Mouse (Mus musculus) myocyte (in vitro differentiated cells): Measurements from ENCODE around the gene Spint1. TPM values are rescaled to one million over a fixed set of nuclear protein-coding genes. Genes with fewer than 3 reads are reported as not detected.

ENCODE experiments used
- H3K27me3 ChIP-seq: one replicate; pipeline ENCODE4 v1.6.1; 2011; ENCODE audit not compliant: control insufficient read depth, insufficient read depth, insufficient read length
- H3K36me3 ChIP-seq: one replicate; pipeline ENCODE4 v1.6.1; 2011; ENCODE audit not compliant: control insufficient read depth, insufficient read depth
- H3K4me2 ChIP-seq: one replicate; pipeline ENCODE4 v1.6.1; 2011; ENCODE audit warnings: low read depth, control low read depth
- H3K4me3 ChIP-seq: one replicate; pipeline ENCODE4 v1.5.1; 2011; ENCODE audit warnings: mild to moderate bottlenecking, control low read depth, moderate library complexity
- H3K79me2 ChIP-seq: one replicate; pipeline ENCODE4 v1.6.1; 2011; ENCODE audit not compliant: control insufficient read depth, insufficient read depth
- H3ac ChIP-seq: one replicate; pipeline ENCODE4 v1.6.1; 2011; ENCODE audit not compliant: control insufficient read depth, insufficient read length
- CEBPB ChIP-seq: IDR thresholded peaks from 2 replicates; pipeline ENCODE4 v1.6.1; 2011; ENCODE audit warnings: mild to moderate bottlenecking, moderate library complexity; ENCODE audit not compliant: poor library complexity, insufficient read depth, severe bottlenecking
- E2F4 ChIP-seq: IDR thresholded peaks from one replicate; pipeline ENCODE4 v1.6.1; 2011; ENCODE audit warnings: mild to moderate bottlenecking, control low read depth, moderate library complexity; ENCODE audit not compliant: insufficient read depth
- MAX ChIP-seq: IDR thresholded peaks from one replicate; pipeline ENCODE4 v1.6.1; 2011; ENCODE audit warnings: low read depth, mild to moderate bottlenecking, control low read depth
- MYOD1 ChIP-seq, 3 experiments: IDR thresholded peaks; one replicate each; pipeline ENCODE4 v1.6.1; 2011; ENCODE audit warnings: control low read depth in 2 of 3, low read depth in 2 of 3, mild to moderate bottlenecking in 2 of 3, moderate library complexity in 1 of 3; ENCODE audit not compliant: insufficient read length in 2 of 3, control insufficient read depth in 1 of 3
- MYOG ChIP-seq, 3 experiments: IDR thresholded peaks; one replicate each; pipeline ENCODE4 v1.6.1; 2011; ENCODE audit warnings: control low read depth in 2 of 3, low read depth in 2 of 3, mild to moderate bottlenecking in 2 of 3; ENCODE audit not compliant: insufficient read length in 2 of 3, control insufficient read depth in 1 of 3, insufficient read depth in 1 of 3
- POLR2A ChIP-seq: IDR thresholded peaks from one replicate; pipeline ENCODE4 v1.6.1; 2011; ENCODE audit warnings: low read depth, mild to moderate bottlenecking, control low read depth, moderate library complexity; ENCODE audit not compliant: insufficient read length
- POLR2AphosphoS2 ChIP-seq: IDR thresholded peaks from one replicate; pipeline ENCODE4 v1.6.1; 2011; ENCODE audit warnings: low read depth, control low read depth; ENCODE audit not compliant: insufficient read length
- REST ChIP-seq: IDR thresholded peaks from one replicate; pipeline ENCODE4 v1.6.1; 2011; ENCODE audit warnings: mild to moderate bottlenecking, control low read depth, moderate library complexity; ENCODE audit not compliant: insufficient read depth, insufficient read length
- SRF ChIP-seq: IDR thresholded peaks from one replicate; pipeline ENCODE4 v1.6.1; 2011; ENCODE audit warnings: low read depth; ENCODE audit not compliant: control insufficient read depth, insufficient read length
- TCF12 ChIP-seq: IDR thresholded peaks from one replicate; pipeline ENCODE4 v1.6.1; 2011; ENCODE audit warnings: mild to moderate bottlenecking, control low read depth; ENCODE audit not compliant: poor library complexity, insufficient read depth, severe bottlenecking
- TCF3 ChIP-seq: IDR thresholded peaks from one replicate; pipeline ENCODE4 v1.6.1; 2011; ENCODE audit warnings: low read depth, control low read depth; ENCODE audit not compliant: insufficient read length
- USF1 ChIP-seq: IDR thresholded peaks from one replicate; pipeline ENCODE4 v1.6.1; 2011; ENCODE audit warnings: low read depth, mild to moderate bottlenecking, control low read depth, moderate library complexity
- polyA plus RNA-seq: library from polyadenylated mRNA; unstranded; fragments of >200 nt; fragmentation: generic; extraction: Trizol; gene quantifications from one replicate; pipeline ENCODE4 v1.2.1, GENCODE M21; 2012; ENCODE audit warnings: missing spikeins

Gene Spint1
- polyA plus RNA-seq, 1 experiment = 0.12 TPM

DNA sequence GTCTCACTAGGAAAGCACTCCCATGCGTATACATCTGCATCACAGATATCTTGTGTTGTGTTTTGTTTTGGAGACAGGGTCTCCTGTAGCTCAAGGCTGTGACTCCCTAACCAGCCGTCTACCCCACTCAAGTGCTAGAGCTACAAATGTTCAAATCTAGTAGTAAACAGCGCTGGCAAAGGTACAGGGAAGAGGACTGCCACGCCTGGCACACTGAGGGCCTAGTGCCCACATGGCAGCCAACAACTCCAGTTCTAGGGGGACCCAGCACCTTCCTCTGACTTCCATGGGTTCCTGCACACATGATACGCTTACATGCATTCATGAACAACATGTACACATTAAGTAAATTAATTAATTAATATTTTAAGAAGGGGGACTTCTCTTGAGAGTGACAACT lies 55.1 kb downstream of the Spint1 start:
- H3K4me2 ChIP-seq = no peak overlapping the region
- peaks cover 4% of the 10 kb centered on the region for H3K36me3 ChIP-seq
- TF ChIP-seq TCF12 = no peak
- TF ChIP-seq TCF3 = no peak
- H3K27me3 ChIP-seq = no peaks in the 10 kb centered on the region
- H3ac ChIP-seq = no peak overlapping the region
- peaks cover 26% of the 10 kb centered on the region for H3K79me2 ChIP-seq
- H3K4me3 ChIP-seq = no peak overlapping the region

DNA sequence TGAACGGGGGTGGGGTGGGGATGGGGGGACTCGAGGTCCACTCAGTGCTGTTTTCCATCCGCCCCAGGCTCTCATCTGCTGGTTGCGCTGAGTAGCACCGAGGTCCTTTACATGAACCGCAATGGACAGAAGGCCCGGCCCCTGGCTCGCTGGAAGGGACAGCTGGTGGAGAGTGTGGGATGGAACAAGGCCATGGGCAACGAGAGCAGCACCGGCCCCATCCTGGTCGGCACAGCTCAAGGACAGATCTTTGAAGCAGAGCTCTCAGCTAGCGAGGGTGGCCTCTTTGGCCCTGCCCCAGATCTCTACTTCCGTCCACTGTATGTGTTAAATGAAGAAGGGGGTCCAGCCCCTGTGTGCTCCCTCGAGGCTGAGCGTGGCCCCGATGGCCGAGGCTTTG lies 55.7 kb downstream of the Spint1 start:
- H3K4me2 ChIP-seq = no peak overlapping the region
- TF ChIP-seq MAX = no peak
- no peak for TF ChIP-seq POLR2A
- no peak for TF ChIP-seq MYOG (IDR thresholded peaks at IDR 0.05; ENCODE audit: control insufficient read depth in 1 of 3, insufficient read depth in 1 of 3, insufficient read length in 2 of 3, low read depth in 2 of 3)
- TF ChIP-seq E2F4 = no peak
- no peak for TF ChIP-seq REST
- TF ChIP-seq TCF3 = no peak
- no peak for TF ChIP-seq TCF12
- no peak for TF ChIP-seq POLR2AphosphoS2
- TF ChIP-seq MYOD1 (IDR thresholded peaks at IDR 0.05; ENCODE audit: control insufficient read depth in 1 of 3, insufficient read length in 2 of 3, low read depth in 2 of 3) = no peak
- no peak for TF ChIP-seq USF1
- no peak for TF ChIP-seq CEBPB
- TF ChIP-seq SRF = no peak
- H3K27me3 ChIP-seq = no peaks in the 10 kb centered on the region
- peaks cover 6% of the 10 kb centered on the region for H3K36me3 ChIP-seq
- no peak overlapping the region for H3ac ChIP-seq
- H3K79me2 ChIP-seq = peaks cover 26% of the 10 kb centered on the region
- no peak overlapping the region for H3K4me3 ChIP-seq

DNA sequence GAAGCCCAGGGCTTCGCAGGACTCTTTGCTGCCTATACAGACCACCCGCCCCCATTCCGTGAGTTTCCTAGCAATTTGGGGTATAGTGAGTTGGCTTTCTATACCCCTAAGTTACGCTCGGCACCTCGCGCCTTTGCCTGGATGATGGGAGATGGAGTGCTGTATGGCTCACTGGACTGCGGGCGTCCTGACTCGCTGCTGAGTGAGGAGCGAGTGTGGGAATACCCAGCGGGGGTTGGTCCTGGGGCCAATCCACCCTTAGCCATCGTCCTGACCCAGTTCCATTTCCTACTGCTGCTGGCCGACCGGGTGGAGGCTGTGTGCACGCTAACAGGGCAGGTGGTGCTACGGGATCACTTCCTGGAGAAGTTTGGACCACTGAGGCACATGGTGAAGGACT lies 56.1 kb downstream of the Spint1 start:
- peaks cover 26% of the 10 kb centered on the region for H3K79me2 ChIP-seq
- no peak overlapping the region for H3K4me2 ChIP-seq
- peaks cover 7% of the 10 kb centered on the region for H3K36me3 ChIP-seq
- TF ChIP-seq TCF3 (no peak), REST (no peak), POLR2A (no peak), CEBPB (no peak), MAX (no peak), MYOG (IDR thresholded peaks at IDR 0.05; ENCODE audit: control insufficient read depth in 1 of 3, insufficient read depth in 1 of 3, insufficient read length in 2 of 3, low read depth in 2 of 3) (no peak), SRF (no peak), POLR2AphosphoS2 (no peak), USF1 (no peak), MYOD1 (IDR thresholded peaks at IDR 0.05; ENCODE audit: control insufficient read depth in 1 of 3, insufficient read length in 2 of 3, low read depth in 2 of 3) (no peak), TCF12 (no peak), E2F4 (no peak)
- no peak overlapping the region for H3K4me3 ChIP-seq
- H3K27me3 ChIP-seq = no peaks in the 10 kb centered on the region
- no peak overlapping the region for H3ac ChIP-seq

DNA sequence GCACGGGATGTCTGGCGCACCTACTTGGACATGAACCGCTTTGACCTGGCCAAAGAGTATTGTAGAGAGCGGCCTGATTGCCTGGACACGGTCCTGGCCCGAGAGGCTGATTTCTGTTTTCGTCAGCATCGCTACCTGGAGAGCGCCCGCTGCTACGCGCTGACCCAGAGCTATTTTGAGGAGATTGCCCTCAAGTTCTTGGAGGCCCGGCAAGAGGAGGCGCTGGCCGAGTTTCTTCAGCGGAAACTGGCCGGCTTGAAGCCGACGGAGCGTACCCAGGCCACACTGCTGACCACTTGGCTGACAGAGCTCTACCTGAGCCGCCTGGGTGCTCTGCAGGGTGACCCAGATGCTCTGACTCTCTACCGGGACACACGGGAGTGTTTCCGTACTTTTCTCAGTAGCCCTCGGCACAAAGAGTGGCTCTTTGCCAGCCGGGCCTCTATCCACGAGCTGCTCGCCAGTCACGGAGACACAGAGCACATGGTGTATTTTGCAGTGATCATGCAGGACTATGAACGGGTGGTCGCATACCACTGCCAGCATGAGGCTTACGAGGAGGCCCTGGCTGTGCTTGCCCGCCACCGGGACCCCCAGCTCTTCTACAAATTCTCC lies 56.7 kb downstream of the Spint1 start:
- H3ac ChIP-seq = no peak overlapping the region
- TF ChIP-seq REST (no peak), MAX (no peak), CEBPB (no peak), TCF3 (no peak), TCF12 (no peak), MYOG (IDR thresholded peaks at IDR 0.05; ENCODE audit: control insufficient read depth in 1 of 3, insufficient read depth in 1 of 3, insufficient read length in 2 of 3, low read depth in 2 of 3) (no peak)
- peaks cover 23% of the 10 kb centered on the region for H3K79me2 ChIP-seq
- H3K27me3 ChIP-seq = no peaks in the 10 kb centered on the region
- no peak overlapping the region for H3K4me3 ChIP-seq
- H3K4me2 ChIP-seq = no peak overlapping the region
- peaks cover 7% of the 10 kb centered on the region for H3K36me3 ChIP-seq

DNA sequence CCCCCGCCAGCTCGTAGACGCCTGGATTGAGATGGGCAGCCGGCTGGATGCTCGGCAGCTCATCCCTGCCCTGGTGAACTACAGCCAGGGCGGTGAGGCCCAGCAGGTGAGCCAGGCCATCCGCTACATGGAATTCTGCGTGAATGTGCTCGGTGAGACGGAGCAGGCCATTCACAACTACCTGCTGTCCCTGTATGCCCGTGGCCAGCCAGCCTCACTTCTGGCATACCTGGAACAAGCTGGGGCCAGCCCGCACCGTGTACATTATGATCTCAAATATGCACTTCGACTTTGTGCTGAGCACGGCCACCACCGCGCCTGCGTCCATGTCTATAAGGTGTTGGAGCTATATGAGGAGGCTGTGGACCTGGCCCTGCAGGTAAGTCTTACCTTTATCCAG lies 57.2 kb downstream of the Spint1 start:
- no peak overlapping the region for H3ac ChIP-seq
- no peak overlapping the region for H3K4me2 ChIP-seq
- H3K79me2 ChIP-seq = peaks cover 18% of the 10 kb centered on the region
- TF ChIP-seq POLR2AphosphoS2 = no peak
- TF ChIP-seq CEBPB = no peak
- no peak for TF ChIP-seq E2F4
- TF ChIP-seq MYOD1 (IDR thresholded peaks at IDR 0.05; ENCODE audit: control insufficient read depth in 1 of 3, insufficient read length in 2 of 3, low read depth in 2 of 3) = no peak
- TF ChIP-seq TCF12 = no peak
- TF ChIP-seq REST = no peak
- no peak for TF ChIP-seq MYOG (IDR thresholded peaks at IDR 0.05; ENCODE audit: control insufficient read depth in 1 of 3, insufficient read depth in 1 of 3, insufficient read length in 2 of 3, low read depth in 2 of 3)
- TF ChIP-seq USF1 = no peak
- TF ChIP-seq POLR2A = no peak
- TF ChIP-seq SRF = no peak
- TF ChIP-seq TCF3 = no peak
- no peak for TF ChIP-seq MAX
- no peak overlapping the region for H3K4me3 ChIP-seq
- H3K27me3 ChIP-seq = no peaks in the 10 kb centered on the region
- peaks cover 7% of the 10 kb centered on the region for H3K36me3 ChIP-seq
